Mouse (Mus musculus) hindbrain, postnatal 0 days (tissue): ENCODE results near the gene Trabd2b. TPM values are rescaled to one million over a fixed set of nuclear protein-coding genes. Genes with fewer than 3 reads are reported as not detected.

Experiments
- ATAC-seq: fragments of 200-750 bp; cut with Nextera tagmentation; 2 replicates; pipeline ENCODE4 v1.8.0; 2017; ENCODE audit warnings: mild to moderate bottlenecking, moderate TSS enrichment, moderate library complexity
- DNase-seq: peaks from one replicate; pipeline ENCODE4 v3.0.0-alpha.2; 2015; ENCODE audit warnings: low spot score
- H3K27ac ChIP-seq: fragments of 300-500 bp; sonication (generic); 2 replicates; pipeline ENCODE4 v1.5.1; 2014; ENCODE audit warnings: mild to moderate bottlenecking
- H3K27me3 ChIP-seq: fragments of 300-500 bp; sonication (generic); 2 replicates; pipeline ENCODE4 v1.6.1; 2014; ENCODE audit warnings: low read length, mixed read lengths; ENCODE audit not compliant: insufficient read depth
- H3K36me3 ChIP-seq: fragments of 300-500 bp; sonication (generic); 2 replicates; pipeline ENCODE4 v1.6.1; 2014; ENCODE audit warnings: low read length, mixed read lengths; ENCODE audit not compliant: insufficient read depth
- H3K4me1 ChIP-seq: fragments of 300-500 bp; sonication (generic); 2 replicates; pipeline ENCODE4 v1.6.1; 2014; ENCODE audit warnings: antibody characterized with exemption, low read length, mixed read lengths; ENCODE audit not compliant: insufficient read depth
- H3K4me2 ChIP-seq: fragments of 300-500 bp; sonication (generic); 2 replicates; pipeline ENCODE4 v1.6.1; 2014; ENCODE audit warnings: low read depth, mild to moderate bottlenecking, low read length, moderate library complexity, mixed read lengths
- H3K4me3 ChIP-seq: fragments of 300-500 bp; sonication (generic); 2 replicates; pipeline ENCODE4 v1.5.1; 2014; ENCODE audit warnings: low read length
- H3K9ac ChIP-seq: fragments of 300-500 bp; sonication (generic); replicated peaks from 2 replicates; pipeline ENCODE4 v1.6.1; 2014; ENCODE audit warnings: mild to moderate bottlenecking, low read length, moderate library complexity, mixed read lengths
- H3K9me3 ChIP-seq: fragments of 300-500 bp; sonication (generic); 2 replicates; pipeline ENCODE4 v1.6.1; 2016; ENCODE audit warnings: low read length, mixed read lengths
- CTCF ChIP-seq: IDR thresholded peaks from 2 replicates; pipeline ENCODE4 v1.5.1; 2016; ENCODE audit warnings: antibody characterized with exemption, control low read depth, low read depth
- WGBS: fragments of 180-500 bp; shearing (Covaris S2); extraction: QIAGEN DNeasy Blood & Tissue Kit; methylation state at CpG from one replicate; pipeline ENCODE4 v1.1.7; 2014; 5-methylcytosine and 5-hydroxymethylcytosine counted together
- polyA plus RNA-seq: library from polyadenylated mRNA; unstranded; fragments of >200 nt; fragmentation: Nextera tagmentation; extraction: Ambion mirVana; gene quantifications from 2 replicates; pipeline ENCODE4 v1.2.1, GENCODE M21; 2015
- total RNA-seq: library from RNA; depleted of rRNA; stranded (reverse); fragments of >200 nt; gene quantifications from 2 replicates; pipeline ENCODE4 v1.2.3, GENCODE M21; 2014; rRNA removed

Gene Trabd2b
- total RNA-seq (1.5 and 1.8 TPM in 2 replicates), polyA plus RNA-seq (0.59 and 0.65 TPM in 2 replicates)

- Histone ChIP-seq H3K9ac (peak within 1 kb of the TSS; percentile 40), H3K4me3 (peak within 1 kb of the TSS; percentile 54), H3K4me1 (peaks cover 9% of the 10 kb centered on the region; the same call in 1 of the 2 replicates), H3K4me2 (peak within 1 kb of the TSS; percentile 99), H3K9me3 (no peaks in the 10 kb centered on the region), H3K27ac (peak within 1 kb of the TSS; percentile 59), H3K27me3 (0 out of 2 replicates have a peak, but pooled peaks cover 5% of the 10 kb centered on the region), H3K36me3 (no peaks in the 10 kb centered on the region)
- peak; percentile 40 for ATAC-seq
- DNase-seq: no peak
- no peak for TF ChIP-seq CTCF
- WGBS: 2% methylated on average over 51 of the region's 61 CpGs
Observed at GRCm38 (mm10) chr4:114406355-114407101, at the start of gene Trabd2b. TSS of gene Trabd2b (plus strand) at chr4:114406724.

- DNase-seq: no peak
- H3K4me2 ChIP-seq: no peak overlapping the region
- no peaks in the 10 kb centered on the region for H3K9me3 ChIP-seq
- no peak overlapping the region for H3K27ac ChIP-seq
- H3K36me3 ChIP-seq: no peaks in the 10 kb centered on the region
- H3K4me3 ChIP-seq: no peak overlapping the region
- H3K9ac ChIP-seq: no peak overlapping the region
- no peak for ATAC-seq
- no peaks in the 10 kb centered on the region for H3K4me1 ChIP-seq
- no peaks in the 10 kb centered on the region for H3K27me3 ChIP-seq
- no peak for TF ChIP-seq CTCF
- 65% methylated on average over 4 of the region's 4 CpGs for WGBS
Observed at GRCm38 (mm10) chr4:114357420-114357819, 49.1 kb upstream of the Trabd2b start.

- Histone ChIP-seq H3K36me3 (no peaks in the 10 kb centered on the region), H3K4me2 (no peak overlapping the region), H3K4me3 (no peak overlapping the region), H3K9me3 (no peaks in the 10 kb centered on the region), H3K4me1 (no peaks in the 10 kb centered on the region), H3K27me3 (no peaks in the 10 kb centered on the region), H3K27ac (no peak overlapping the region), H3K9ac (no peak overlapping the region)
- no peak for DNase-seq
- ATAC-seq: no peak
- no peak for TF ChIP-seq CTCF
- 87% methylated on average over 2 of the region's 2 CpGs for WGBS
Observed at GRCm38 (mm10) chr4:114358874-114359273, 47.6 kb upstream of the Trabd2b start.

GRCm38 (mm10) chr4:114359818-114360217 is 46.7 kb upstream of the Trabd2b start:
- Histone ChIP-seq H3K27me3 (no peaks in the 10 kb centered on the region), H3K9me3 (no peaks in the 10 kb centered on the region), H3K36me3 (no peaks in the 10 kb centered on the region), H3K4me3 (no peak overlapping the region), H3K4me1 (no peaks in the 10 kb centered on the region), H3K4me2 (no peak overlapping the region), H3K27ac (no peak overlapping the region), H3K9ac (no peak overlapping the region)
- ATAC-seq (no peak), DNase-seq (no peak)
- no peak for TF ChIP-seq CTCF
- 97% methylated on average over 1 of the region's 1 CpGs for WGBS

- ATAC-seq (no peak), DNase-seq (no peak)
- no peak for TF ChIP-seq CTCF
- Histone ChIP-seq H3K36me3 (no peaks in the 10 kb centered on the region), H3K27me3 (no peaks in the 10 kb centered on the region), H3K4me2 (no peak overlapping the region), H3K4me3 (no peak overlapping the region), H3K4me1 (no peaks in the 10 kb centered on the region), H3K27ac (no peak overlapping the region), H3K9ac (no peak overlapping the region), H3K9me3 (no peaks in the 10 kb centered on the region)
- 85% methylated on average over 2 of the region's 2 CpGs for whole genome bisulfite sequencing
Observed at GRCm38 (mm10) chr4:114361336-114361735, 45.2 kb upstream of the Trabd2b start.

- H3K36me3 ChIP-seq: no peaks in the 10 kb centered on the region
- no peaks in the 10 kb centered on the region for H3K27me3 ChIP-seq
- no peak overlapping the region for H3K27ac ChIP-seq
- no peak for TF ChIP-seq CTCF
- no peak for ATAC-seq
- no peaks in the 10 kb centered on the region for H3K4me1 ChIP-seq
- H3K4me3 ChIP-seq: no peak overlapping the region
- no peak overlapping the region for H3K4me2 ChIP-seq
- H3K9me3 ChIP-seq: no peaks in the 10 kb centered on the region
- no peak overlapping the region for H3K9ac ChIP-seq
- DNase-seq: no peak
- 67% methylated on average over 4 of the region's 4 CpGs for WGBS
Observed at GRCm38 (mm10) chr4:114365000-114365399, 41.5 kb upstream of the Trabd2b start.

- H3K9me3 ChIP-seq: no peaks in the 10 kb centered on the region
- no peak for TF ChIP-seq CTCF
- ATAC-seq (no peak), DNase-seq (no peak)
- no peak overlapping the region for H3K9ac ChIP-seq
- no peak overlapping the region for H3K4me2 ChIP-seq
- no peaks in the 10 kb centered on the region for H3K4me1 ChIP-seq
- no peaks in the 10 kb centered on the region for H3K27me3 ChIP-seq
- no peaks in the 10 kb centered on the region for H3K36me3 ChIP-seq
- H3K27ac ChIP-seq: no peak overlapping the region
- H3K4me3 ChIP-seq: no peak overlapping the region
Observed at GRCm38 (mm10) chr4:114365595-114365994, 40.9 kb upstream of the Trabd2b start.
